Mouse (Mus musculus) spleen, embryonic (tissue): ENCODE data around the gene Tssc4.

Experiments
- CTCF ChIA-PET: fragments of 350-600 bp; sonication (Branson Sonifier 250); formaldehyde crosslinking; loops from one replicate; lab custom pipeline; 2022; lab: Charles Lee

The Tssc4 gene

DNA sequence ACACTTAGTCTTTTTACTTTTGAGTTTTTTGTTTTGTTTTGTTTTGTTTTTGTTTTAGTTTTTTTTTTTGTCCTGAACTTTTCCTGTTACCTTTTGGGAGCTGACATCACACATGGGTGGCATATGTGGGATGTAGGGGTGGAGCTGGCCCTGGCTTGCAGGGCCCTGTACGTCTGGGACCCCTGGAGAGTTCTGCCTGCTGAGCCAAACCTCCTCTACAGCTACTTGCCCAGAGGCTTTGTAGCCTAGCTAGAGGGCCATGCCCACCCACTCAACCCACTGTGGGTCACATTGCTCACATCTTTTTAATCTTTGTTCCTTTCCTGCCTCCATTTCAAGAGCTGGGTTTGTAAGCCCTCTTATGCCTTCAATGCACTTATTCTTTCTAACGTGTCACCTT lies 1.6 kb upstream of the Tssc4 start:
- CTCF ChIA-PET, result interaction anchor here (0.8 kb wide), 1 partner anchor 15 kb away, joined by 3 read pairs; the partner anchor contains the start of gene Cd81

DNA sequence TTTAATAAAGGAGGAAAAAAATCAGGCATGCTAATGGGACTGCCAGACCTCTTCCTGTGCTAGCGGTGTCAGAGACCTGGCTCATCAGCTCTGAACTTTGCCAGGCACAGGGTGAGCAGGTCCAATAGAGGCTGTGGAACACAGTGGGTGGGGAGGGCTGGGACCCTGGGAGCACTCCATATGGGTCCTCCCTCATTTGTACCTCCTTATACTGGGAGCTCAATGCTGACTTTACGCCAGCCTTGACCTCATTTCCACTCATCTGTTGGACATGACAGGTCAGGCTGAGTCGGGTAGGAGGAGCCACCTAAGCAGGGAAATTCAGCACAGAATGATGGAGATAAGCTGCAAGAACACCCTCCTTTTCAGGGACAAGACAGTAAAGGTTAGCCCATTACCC lies 1.2 kb upstream of the Tssc4 start:
- CTCF ChIA-PET, result interaction anchor here (0.8 to 1.2 kb wide), 2 partner anchors 9 to 15 kb away, joined by 3 to 4 read pairs; partner anchors contain the start of gene Cd81

DNA sequence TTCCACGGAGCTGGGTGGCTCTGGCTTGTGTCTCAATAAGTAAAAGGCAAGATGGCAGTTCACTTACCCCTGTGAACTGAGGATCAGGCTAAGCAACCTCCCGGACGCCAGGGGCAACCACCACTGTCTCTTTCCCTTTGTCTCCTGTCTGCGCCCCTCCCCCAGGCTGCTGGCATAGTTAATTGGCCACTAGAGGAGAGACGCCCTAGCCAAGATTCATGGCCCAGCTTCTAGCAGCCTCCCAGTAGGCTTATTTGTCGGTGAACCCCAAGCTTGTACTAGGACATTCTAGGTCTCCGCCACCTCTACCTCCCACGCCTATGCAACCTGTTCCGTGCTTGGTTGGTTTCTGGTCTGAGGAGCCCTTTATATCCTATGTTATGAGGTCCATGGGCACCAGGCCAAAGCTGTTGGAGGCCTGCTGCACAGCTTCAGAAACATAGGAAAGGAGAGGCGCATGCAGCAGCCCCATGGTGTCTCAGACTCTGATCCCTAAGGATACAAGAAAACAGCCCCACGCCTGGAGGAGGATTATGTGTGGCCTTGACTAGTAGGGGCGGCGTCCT lies 650 bp upstream of the Tssc4 start:
- CTCF ChIA-PET, result interaction anchor here (1.2 kb wide), 1 partner anchor 9 kb away, joined by 4 read pairs; no protein-coding TSS in a partner anchor

DNA sequence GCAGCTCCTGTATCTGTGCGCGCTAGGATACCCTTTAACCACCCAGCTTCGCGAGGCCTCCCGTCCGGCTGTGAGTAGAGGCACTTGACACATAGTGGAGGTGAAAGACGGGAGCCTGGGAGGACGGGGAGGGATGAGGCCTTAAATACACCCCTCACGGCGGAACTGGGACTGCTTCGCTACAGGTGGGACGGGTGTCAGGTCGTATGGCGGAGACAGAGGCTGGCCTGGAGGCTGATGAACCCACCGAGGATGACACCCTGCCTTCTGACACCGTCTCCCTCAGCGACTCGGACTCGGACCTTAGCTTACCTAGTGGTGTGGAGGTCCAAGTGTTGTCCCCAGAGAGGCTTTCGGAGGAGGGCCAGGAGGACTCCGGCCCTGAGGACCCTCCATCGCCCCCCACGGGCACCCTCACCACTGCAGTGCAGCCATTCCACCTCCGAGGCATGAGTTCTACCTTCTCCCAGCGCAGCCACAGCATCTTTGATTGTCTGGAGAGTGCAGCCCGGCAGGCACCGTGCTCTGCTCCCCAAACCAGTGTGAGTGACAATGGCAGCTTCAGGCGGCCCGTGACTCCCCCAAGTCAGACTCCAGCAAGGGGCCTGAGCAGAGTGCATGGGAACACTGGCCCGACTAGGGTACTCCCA lies 827 bp downstream of the Tssc4 start:
- CTCF ChIA-PET, result no interaction called here

DNA sequence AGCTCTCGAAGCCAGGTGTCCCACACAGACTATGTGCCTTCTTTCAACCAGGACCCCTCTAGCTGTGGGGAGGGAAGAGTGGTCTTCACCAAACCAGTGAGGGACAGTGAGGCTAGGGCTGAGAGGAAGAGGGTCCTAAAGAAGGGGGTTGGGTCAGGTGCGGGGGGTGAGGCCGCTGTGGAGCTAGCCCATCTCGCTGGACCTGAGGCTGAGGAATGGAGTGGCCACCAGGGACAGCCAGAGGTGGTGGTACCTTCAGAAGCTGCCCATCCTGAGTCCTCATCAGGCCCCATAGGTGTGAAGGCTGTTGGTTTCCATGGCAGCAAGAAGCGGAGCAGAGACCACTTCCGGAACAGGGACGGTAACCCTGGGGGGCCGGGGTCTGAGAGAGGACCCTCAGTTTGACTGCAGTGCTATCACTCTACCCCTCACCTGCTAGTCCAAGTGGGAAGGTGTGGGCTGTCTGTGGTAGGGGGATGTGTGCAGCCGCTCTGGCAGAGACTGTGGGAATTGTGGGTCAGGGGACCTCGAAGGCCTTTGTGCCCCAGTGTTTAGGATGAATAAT lies 1.5 kb downstream of the Tssc4 start:
- CTCF ChIA-PET, result no interaction called here

DNA sequence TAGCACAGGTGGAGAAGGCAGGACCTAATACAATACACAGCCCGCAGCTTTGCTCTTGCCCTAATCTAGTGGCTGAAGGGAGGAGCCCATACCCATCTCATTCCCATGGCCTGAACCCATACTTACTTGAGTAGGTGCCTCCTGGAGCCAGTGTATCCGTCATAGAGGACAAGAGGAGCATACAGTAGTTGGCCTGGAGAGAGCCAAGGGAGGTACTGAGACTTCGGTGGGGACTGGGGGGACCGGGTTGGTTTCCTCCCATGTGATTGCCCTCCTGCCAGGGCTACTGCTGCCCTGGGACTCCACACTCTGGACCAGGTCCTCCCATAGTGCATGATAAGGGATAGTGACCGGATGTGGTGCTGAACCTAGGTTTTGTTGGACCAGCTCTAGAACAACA lies 3.6 kb downstream of the Tssc4 start:
- CTCF ChIA-PET, result interaction anchor here (1.1 to 2.9 kb wide), 2 partner anchors 13 to 65 kb away, joined by 3 to 26 read pairs; no protein-coding TSS in a partner anchor

DNA sequence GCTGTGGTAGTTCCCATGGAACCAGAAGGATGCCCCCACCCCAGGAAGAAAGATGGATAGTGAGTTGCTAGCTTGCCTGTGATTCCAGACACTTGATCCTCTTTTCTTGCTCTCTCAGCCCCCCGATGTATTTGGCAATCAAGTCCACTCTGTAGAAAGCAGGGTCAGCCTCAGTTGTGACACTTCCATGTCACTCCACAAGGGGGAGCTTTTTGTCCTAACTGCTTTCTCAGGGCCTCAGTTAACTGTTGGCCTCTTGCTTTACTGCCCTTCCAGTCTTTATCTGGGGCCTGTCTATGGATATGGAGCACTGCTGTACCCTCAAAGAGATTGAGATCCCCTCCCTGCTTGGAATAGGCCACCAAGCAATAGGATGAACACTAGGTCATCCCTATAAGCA lies 4.0 kb downstream of the Tssc4 start:
- CTCF ChIA-PET, result interaction anchor here (1.1 to 2.9 kb wide), 2 partner anchors 13 to 66 kb away, joined by 3 to 26 read pairs; no protein-coding TSS in a partner anchor

DNA sequence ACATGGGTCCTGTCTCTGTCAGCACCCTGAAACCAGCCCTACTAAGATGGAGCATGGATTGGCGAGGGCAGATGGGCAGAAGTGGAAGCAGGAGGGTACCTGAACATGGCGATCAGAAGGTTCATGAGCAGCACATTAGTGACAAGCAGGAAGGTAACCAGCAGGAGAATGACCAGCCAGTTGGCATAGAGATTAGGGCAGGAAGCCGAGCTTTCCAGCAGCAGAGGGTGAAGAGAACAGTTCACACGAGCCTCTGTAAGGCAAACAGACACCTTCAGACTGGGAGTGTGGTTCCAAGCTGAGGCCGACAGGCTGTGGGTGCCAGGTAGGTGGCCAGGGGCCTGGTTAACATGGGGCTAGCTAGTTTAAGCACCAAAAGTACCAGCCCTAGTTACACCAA lies 6.3 kb downstream of the Tssc4 start:
- CTCF ChIA-PET, result interaction anchor here (2.9 kb wide), 1 partner anchor 68 kb away, joined by 26 read pairs; no protein-coding TSS in a partner anchor

DNA sequence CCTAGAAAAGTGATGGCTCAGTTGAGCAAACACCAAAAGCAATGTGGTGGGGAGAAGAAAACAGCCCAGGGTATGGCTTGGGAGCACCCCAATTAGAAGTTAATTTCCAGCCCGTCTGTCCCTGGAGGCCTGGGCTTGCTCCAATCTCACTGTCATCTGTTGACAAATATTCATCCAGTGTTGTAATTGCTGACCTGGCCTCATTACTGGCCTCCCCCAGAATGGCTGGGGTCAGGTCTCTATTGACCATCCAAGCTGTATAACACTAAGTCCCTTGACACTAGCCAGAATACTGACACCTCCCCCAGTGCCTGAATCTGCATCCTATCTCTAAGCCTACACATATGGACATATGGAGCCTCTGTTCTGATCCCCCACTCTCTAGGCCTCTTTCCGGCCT lies 8.3 kb downstream of the Tssc4 start:
- CTCF ChIA-PET, result no interaction called here

DNA sequence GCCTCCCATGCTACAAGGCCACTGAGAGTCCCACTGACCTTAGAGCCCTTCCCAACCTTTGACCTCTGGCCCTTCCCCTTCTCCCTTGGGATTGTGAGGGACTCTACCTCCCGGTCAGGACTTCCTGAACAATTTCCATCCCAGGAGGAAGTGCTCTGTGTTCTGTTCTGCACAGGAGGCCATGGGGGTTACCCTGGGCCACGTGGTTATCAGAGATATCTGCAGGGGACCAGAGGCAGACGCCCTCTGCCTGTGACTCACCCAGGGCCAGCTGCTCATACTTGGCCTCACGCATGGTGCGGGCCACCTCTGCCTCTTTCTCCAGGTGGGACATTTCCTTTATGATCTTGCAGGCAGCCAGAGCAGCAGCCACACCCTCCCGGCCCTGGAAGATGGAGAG lies 13.0 kb downstream of the Tssc4 start:
- CTCF ChIA-PET, result interaction anchor here (0.7 kb wide), 1 partner anchor 202 kb away, joined by 3 read pairs; no protein-coding TSS in a partner anchor

DNA sequence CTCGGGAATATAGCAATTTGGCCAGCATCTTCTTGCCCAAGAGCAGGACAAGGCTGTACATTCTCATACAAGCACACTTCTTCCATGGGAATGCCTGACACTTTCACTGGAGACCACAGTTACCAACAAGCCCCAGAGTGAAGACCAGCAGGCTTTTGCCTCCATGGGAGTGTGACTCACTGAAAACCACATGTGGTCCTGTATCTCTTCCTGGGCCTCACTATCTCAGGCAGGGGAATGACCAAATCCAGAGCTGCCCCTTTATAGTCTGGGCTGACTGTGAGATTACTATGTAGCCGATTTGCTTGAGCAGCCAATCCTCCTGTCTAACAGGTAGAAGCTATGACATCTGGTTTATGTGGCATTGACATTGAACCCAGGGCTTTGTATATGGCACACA lies 14.7 kb downstream of the Tssc4 start:
- CTCF ChIA-PET, result interaction anchor here (0.5 kb wide), 1 partner anchor 134 kb away, joined by 3 read pairs; no protein-coding TSS in a partner anchor

DNA sequence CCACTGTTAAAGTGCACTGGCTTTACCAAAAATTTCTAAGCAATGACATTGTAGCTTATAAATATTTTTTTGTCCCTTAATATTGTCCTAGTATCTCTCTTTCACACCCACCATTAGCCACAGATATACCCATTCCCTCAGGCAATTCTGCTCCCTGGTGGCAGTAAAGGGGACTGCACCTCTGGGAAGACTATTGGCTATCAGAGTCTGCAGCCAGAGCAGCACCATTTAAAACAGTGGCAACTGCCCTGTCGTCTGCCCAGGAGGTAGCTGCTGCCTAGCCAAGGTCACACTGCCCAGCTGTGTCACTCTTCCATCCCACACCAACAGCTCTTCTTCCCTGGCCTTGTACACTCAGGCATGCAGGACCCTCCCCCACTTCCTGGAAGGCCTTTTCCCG lies 17.3 kb downstream of the Tssc4 start:
- CTCF ChIA-PET, result interaction anchor here (0.6 to 2.0 kb wide), 5 partner anchors 13 to 131 kb away, joined by 3 to 5 read pairs (median 3); partner anchors contain the start of gene Tspan32

DNA sequence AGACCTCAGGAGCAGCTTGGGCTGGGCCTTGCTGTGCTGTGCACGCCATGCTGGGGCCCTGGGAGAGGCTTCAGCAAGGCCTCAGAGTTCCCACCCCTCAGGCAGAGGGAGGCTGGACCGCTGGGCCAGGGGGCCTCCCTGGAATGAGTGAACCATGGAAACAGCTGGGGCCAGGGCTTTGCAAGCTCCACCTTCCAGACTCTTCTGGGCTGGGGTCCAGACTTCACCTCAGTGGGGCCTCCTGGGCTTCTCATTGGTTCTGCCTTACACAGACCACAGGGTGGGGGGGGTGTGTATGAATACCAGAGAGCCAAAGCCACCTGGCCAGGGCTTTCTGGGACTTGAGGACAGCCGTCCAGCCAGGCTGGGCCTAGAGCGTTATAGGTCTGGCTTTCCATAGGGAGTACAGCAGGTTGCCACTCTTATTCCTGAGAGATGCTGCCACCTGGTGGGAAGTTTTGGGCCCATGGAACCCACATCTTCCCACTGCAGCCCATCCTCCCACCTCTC lies 18.1 kb downstream of the Tssc4 start:
- CTCF ChIA-PET, result interaction anchor here (1.3 to 2.0 kb wide), 2 partner anchors 79 to 82 kb away, joined by 4 to 5 read pairs; partner anchors contain the start of gene Tspan32

DNA sequence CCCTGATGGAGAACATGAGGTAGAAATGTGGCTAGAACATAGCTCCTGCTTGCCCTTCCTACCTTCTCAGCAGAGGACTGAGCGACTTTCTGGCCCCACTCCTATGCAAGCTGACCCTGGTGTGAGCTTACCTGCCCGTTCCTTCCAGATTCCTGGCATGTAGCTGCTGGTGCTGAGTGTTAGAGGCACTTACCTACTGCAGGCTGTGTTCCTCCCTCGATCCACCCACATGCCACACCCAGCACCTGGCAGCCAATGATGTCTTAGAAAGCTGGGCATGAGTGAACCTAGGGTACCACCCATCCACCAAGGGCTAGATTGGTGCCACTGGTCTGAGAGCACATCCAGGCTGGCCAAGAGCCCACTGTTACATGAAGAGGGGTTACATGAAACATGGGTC lies 24.8 kb downstream of the Tssc4 start:
- CTCF ChIA-PET, result interaction anchor here (0.5 kb wide), 1 partner anchor 196 kb away, joined by 3 read pairs; no protein-coding TSS in a partner anchor

DNA sequence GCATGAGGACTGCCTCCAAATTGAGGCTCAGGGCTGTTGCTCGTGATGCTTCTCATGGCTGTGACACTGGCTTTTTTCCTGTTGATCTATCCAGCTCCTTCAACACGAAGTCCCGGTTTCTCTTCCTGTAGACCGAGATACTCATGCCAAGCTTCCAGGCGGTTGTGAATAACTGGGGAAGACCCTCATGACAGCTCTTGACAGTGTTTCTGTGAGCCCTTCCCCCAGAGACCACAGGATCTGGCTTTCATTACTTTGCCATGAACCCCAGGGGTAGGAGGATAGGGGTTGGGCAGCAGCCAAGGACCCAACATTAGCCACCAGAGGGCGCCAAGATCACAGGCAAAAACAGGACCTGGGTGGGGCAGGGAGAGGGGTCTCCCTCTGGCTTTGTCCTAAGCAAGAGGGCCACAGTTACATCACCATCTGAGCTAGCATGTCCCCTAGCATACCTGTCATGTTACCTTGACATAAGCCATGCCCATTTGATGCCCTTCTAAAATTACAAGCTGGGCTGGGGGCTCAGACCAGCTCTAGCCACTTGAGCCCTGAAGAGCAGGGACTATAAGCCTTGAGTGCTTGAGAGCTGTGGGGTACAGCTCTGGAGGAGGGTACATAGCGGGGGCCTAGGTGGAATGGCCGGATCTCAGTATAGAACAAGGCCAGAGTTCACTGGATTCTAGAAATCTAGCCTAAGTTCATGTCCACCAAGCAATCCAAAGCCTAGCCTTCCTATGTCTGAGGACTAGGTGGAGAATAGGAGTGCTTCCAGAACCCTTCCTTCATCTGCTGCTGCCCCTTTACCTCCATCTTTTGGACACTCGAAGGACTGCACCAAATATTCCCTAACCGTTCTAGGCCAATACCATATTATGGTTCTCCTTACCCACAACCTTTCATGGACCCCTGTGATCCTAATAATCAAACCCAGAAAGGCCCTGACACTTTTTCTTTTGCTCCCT lies 25.8 kb downstream of the Tssc4 start, which contains the start of gene Trpm5:
Trpm5 (minus strand) TSS at position 51 of the 962 bp plus-strand sequence.
- CTCF ChIA-PET, result interaction anchor here (0.5 kb wide), 1 partner anchor 197 kb away, joined by 3 read pairs; no protein-coding TSS in a partner anchor

DNA sequence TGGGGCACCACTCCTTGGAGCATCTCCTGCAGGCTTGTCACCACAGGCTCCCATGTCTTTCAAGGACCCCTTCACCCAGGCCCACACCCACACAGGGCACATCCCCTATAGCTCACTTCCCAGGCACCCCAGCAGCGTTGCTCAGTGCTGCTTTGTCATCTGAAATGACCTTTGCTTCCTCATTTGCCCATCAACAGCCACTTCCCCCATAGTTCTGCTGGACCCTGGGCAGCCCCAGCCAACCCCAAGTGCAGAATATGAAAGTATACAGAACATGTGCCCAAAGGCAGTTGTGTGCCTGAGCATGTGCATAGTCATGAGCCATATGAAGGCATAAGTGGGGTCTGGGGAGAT lies 26.5 kb downstream of the Tssc4 start:
- CTCF ChIA-PET, result no interaction called here

DNA sequence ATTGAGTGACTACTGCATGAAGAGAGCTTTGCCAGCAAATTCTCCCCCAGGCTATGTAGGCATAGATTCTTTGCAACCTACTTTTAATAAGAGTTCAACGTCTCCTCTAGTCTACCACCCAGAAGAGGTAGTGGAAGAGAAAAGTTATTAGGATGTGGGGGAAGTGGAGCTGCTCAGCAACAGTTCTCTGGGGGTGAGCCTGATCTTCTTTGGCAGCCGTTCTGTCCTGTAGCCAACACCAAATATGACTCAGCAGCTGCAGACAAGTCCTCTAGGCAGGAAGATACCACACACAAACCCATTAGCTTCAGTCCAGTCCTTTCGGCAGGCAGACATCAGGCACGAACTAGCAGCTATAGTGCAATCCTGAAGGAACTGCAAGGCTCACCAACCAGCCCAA lies 31.7 kb downstream of the Tssc4 start:
- CTCF ChIA-PET, result no interaction called here

DNA sequence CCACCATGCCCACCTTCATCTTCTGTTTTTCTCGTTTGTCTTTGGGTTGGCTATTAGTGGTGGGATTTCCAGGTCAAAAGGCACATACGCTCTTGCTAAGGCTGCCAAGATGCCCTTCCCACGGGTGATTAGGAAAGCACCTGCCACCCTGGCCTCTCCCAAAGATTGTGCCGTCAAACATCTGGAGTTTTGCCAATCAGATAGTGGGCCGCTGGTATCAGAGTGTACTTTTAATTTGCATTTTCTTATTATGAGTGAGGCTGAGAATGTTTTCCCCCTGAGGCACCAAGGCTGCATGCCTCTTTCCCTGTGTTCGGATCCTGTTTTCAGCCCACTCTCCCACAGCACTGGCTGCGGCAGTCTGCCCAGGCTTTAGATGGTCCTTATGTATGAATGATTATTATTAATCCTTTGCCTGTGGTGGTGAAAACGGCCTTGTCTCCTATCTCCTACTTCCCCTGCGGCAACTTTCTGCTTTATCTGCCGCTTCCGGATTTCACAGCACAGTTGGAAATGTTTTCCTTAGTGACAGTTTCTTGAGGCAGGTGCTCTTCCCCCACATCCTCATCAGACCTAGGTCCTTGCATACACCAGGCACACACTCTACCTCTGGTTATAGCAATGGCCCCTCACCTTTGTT lies 36.3 kb downstream of the Tssc4 start:
- CTCF ChIA-PET, result no interaction called here

DNA sequence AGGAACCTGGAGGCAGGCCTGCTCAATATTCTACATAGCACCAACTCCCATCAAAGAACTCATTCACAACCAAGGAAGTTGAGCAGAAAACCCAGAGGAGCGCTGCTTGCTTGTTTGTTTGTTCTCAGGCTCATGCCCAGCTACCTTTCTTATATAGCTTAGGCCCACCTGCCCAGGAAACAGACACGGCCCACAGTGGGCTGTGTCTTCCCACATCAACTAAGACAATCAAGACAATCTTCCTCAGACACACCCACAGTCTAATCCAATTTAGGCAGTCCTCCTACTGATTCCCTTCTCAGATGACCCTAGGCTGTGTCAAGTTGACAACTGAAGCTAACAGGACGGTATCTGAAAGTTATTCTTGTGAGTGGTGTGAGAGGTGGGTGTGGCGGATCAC lies 37.0 kb downstream of the Tssc4 start, which contains the start of gene Kcnq1:
Kcnq1 (plus strand) TSS at position 301 of the 400 bp plus-strand sequence.
- CTCF ChIA-PET, result no interaction called here
